Mouse (Mus musculus) brain, embryonic 18.5 days (tissue): ENCODE results near the gene Prrx2.
"Not testable (repeated sequence)": the region's sequence is repeated elsewhere in the genome, so short reads cannot be mapped to it uniquely, and the experiment has no call there.

Experiments
- DNase-seq: peaks from one replicate; pipeline ENCODE4 v3.0.0-alpha.2; 2012; ENCODE audit warnings: low read depth, low spot score

The Prrx2 gene

GRCm38 (mm10) chr2:30912291-30912773 is 77.6 kb downstream of the Prrx2 start:
- no peak for DNase-seq

- no peak for DNase-seq
Measured at GRCm38 (mm10) chr2:30913022-30913421, 78.2 kb downstream of the Prrx2 start.

- no peak for DNase-seq
Measured at GRCm38 (mm10) chr2:30914836-30915235, 80.1 kb downstream of the Prrx2 start.

- no peak for DNase-seq
Measured at GRCm38 (mm10) chr2:30915376-30915775, 80.6 kb downstream of the Prrx2 start.

- DNase-seq: not testable (repeated sequence)
Measured at GRCm38 (mm10) chr2:30915933-30916332, 81.2 kb downstream of the Prrx2 start.

- no peak for DNase-seq
Measured at GRCm38 (mm10) chr2:30917649-30918048, 82.9 kb downstream of the Prrx2 start.

GRCm38 (mm10) chr2:30918126-30918525 is 83.4 kb downstream of the Prrx2 start:
- DNase-seq: no peak

- no peak for DNase-seq
Measured at GRCm38 (mm10) chr2:30918780-30919329, 84.1 kb downstream of the Prrx2 start.

- no peak for DNase-seq
Measured at GRCm38 (mm10) chr2:30920216-30920615, 85.4 kb downstream of the Prrx2 start.

GRCm38 (mm10) chr2:30923099-30923498 is 88.3 kb downstream of the Prrx2 start:
- no peak for DNase-seq

- DNase-seq: no peak
Measured at GRCm38 (mm10) chr2:30925181-30925580, 90.4 kb downstream of the Prrx2 start.

GRCm38 (mm10) chr2:30926381-30926780 is 91.6 kb downstream of the Prrx2 start:
- DNase-seq: no peak

- no peak for DNase-seq
Measured at GRCm38 (mm10) chr2:30927151-30927781, 92.5 kb downstream of the Prrx2 start.

GRCm38 (mm10) chr2:30927844-30928628 is 93.3 kb downstream of the Prrx2 start:
- no peak for DNase-seq

- no peak for DNase-seq
Measured at GRCm38 (mm10) chr2:30928893-30929482, 94.2 kb downstream of the Prrx2 start.

GRCm38 (mm10) chr2:30929483-30930045 is 94.8 kb downstream of the Prrx2 start, which contains the start of gene Ptges:
Ptges (minus strand) TSS chr2:30929863.
- peak; percentile 65 for DNase-seq

- DNase-seq: not testable (repeated sequence)
Measured at GRCm38 (mm10) chr2:30930846-30931245, 96.1 kb downstream of the Prrx2 start.
